Mouse (Mus musculus): ENCODE data around the gene Secisbp2l.

The Secisbp2l gene

DNA sequence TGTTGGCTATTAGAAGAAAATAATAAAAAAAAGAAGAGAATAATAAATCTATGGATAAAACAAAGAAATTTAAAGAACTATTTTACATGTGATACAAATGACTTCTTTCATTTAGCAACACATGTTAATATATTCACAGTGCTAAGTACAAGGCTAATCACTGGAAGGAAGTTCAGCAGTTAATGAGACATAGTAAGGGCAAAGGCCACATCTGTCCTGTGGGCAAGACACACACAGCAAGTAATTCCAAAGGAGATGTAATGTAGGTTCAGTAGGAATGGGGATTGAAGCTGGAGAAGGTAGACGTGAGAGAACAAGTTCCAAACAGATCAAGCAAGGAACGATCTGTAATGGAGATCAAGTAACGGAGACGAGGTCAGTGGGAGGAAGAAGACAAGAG, 1.7 kb upstream of the Secisbp2l start:
- DNase-seq (ENCODE audit: low read depth in 1 of 2, low spot score in 2 of 2), result no peak

DNA sequence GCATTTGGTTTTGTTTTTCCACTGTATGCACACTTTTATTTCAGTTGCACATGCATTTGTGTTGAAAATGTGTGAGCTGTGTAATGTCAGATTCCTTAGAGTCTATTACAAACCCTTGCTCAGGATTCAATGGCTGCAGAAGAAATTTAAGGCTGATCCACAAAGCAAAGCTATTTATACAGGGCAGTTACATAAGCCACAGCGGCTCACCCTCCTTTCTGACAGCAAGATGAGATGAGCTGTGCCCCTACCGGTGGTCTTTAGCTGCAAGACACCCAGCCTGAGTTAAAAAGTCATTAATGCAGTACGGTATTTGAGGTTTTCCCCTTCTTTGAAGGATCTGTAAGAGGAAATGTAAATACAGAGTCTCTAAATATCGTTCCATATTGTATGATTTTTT, 1.2 kb upstream of the Secisbp2l start:
- no peak for DNase-seq (ENCODE audit: low read depth in 1 of 2, low spot score in 2 of 2)

DNA sequence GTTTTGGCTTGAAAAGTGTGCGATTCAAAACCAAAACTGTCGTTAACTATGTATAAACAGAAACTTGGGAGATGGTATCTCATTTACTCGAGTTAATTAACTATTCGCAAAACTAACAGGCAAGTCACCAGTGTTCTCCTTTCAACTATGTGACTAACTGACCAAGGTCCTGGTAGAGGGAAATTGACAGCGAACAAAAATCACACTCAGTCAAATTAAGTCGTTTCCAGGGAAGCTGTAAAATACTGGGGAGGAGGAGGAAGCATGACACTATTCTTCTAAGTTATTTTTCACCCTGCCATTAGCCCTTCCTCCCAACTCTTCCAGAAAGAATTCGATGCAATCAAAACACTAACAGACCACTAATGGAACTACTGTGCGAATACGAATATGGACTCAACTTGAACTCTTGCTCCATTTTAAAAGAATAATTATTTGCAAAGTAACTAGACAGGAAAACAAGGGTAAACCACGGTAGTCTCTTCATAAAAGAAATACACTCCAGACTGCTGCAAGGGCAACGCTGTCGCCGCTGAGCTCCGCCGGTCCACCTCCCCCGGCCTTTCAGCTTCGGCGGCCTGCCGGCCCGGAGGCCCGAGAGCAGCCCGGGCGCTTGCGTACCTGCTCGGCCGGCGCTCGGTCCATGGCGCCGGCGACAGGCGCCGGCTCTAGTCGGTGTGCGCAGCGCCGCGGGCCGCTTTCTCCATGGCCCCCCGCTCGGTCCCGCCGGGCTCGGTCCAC, 522 bp downstream of the Secisbp2l start:
- DNase-seq (ENCODE audit: low read depth in 1 of 2, low spot score in 2 of 2), result no peak

DNA sequence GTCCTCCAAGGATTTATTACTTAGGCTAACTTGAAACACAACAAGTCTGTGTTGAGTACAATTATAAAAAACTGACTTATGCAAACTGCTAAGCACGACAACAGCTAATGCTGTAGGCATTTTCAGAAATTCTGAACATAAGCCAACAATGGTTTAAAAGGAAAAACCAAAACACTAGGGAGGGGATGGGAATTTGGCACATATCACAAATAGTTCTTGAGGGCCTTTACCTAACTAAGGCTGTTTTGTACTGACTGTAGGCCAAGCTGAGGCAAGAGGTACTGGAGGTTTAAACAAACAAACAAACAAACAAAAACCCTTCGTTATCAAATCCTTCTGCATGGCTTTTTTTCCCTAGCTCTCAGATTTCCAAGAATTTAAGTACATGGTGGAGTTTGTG, 1.7 kb downstream of the Secisbp2l start:
- no peak for DNase-seq (ENCODE audit: low read depth in 1 of 2, low spot score in 2 of 2)

DNA sequence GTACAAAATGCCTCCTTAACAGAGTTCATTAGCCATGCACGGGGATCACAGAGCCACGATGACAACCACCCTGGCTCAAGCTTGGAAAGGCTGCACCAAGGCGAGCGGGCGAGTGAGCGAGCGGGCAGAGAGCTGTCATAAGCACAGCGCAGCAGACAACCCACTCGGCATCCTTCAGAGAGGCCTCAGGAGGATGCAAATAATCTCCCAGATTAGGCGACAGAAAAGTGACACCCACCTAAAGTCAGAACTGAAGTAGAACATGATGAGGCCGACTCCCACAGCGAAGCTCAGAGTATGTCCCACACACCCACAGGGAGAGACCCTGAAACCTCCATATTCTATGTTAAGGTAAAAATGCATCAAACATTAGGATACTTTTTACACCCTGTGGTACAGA, 4.3 kb downstream of the Secisbp2l start:
- no peak for DNase-seq (ENCODE audit: low read depth in 1 of 2, low spot score in 2 of 2)

DNA sequence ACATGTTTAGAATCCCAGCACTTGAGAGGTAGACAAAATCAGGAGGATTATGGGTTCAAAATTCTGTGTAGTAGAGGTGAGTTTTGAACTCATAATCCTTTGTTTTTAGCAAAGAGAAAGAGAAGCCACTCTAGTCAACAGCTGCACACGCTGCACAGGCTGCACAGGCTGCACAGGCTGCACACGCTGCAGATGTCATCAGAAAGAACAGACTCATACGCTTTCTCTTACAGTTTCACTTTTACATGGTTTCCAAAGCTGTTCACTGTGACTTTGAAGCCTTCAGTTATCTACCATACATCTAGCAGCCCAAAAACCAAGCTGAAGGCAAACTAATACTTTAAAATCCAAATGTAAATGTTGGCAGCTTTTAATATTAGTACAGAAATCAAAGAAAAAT, 5.7 kb downstream of the Secisbp2l start:
- no peak for DNase-seq (ENCODE audit: low read depth in 1 of 2, low spot score in 2 of 2)

DNA sequence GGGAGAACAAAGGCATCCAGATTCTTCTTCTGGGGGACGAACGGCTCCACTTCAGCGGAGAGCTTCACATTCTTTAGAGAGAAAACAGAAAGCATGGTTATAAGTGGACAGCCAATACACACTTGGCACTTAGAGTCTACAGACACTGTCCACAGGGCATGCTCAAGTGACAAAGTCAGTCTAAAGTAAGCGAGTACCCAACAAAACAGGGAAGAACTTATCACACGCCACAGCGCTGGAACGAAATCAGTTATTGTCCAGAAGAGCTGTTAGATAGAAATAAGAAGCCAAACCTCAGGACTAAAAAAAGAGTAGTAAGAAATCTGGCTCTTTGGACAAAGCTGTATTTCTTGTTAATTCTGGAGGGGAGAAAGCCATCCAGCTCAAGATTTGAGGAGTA, 7.0 kb downstream of the Secisbp2l start:
- no peak for DNase-seq (ENCODE audit: low read depth in 1 of 2, low spot score in 2 of 2)

DNA sequence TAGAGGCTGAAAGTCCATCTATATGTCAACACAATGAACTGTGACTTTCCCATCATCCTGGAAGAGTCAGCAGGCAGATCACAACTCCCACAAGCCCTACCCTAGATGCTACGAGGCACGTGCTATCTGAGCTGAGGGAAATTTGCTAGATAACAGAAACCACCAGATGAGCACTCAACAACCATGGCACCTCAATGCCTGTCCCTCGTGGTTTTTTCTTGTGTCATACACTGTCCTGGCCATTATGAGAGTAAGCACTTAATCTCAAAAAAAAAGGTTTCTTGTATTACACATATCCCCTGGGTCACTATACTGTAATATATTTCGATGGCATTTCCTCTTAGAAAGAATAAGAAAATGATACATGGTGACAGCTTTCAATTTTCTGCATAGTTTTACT, 7.8 kb downstream of the Secisbp2l start:
- DNase-seq (ENCODE audit: low read depth in 1 of 2, low spot score in 2 of 2), result no peak

DNA sequence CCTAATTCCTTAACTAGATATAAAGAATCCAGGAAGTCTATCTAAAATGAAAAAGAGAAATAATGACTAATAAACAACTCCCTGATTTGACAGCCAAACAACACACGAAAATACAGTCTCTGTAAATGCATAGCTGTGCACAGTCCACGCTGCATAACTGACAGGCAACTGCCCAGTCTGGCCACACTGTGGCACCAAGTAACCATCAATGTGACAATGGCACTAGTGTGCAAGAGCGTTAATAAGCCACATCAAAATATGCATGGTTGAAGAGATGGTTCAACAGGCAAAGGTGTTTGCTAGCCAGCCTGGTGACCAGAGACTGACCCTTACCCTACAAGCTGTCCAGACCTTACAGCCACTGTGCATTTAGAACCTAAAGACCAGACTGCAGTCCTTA, 17.6 kb downstream of the Secisbp2l start:
- DNase-seq (ENCODE audit: low read depth in 1 of 2, low spot score in 2 of 2), result no peak

DNA sequence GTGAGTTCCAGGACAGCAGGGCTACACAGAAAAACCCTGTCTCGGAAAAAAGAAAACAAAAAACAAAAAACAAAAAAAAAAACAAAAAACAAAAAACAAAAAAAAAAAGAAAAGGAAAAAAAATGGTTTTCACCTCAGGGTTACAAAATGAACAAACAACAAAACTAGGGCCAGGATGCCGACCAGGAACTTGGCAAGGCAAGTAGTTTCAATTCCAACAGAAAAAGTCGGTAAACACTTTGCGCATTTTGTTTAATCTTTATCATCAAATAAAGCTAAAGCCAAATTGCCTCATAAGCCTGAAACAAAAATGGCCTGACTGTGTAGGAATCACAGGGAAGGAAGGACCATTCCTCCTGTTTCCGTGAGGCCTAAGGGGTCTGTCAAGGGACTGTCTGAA, 18.1 kb downstream of the Secisbp2l start:
- DNase-seq (ENCODE audit: low read depth in 1 of 2, low spot score in 2 of 2), result no peak

DNA sequence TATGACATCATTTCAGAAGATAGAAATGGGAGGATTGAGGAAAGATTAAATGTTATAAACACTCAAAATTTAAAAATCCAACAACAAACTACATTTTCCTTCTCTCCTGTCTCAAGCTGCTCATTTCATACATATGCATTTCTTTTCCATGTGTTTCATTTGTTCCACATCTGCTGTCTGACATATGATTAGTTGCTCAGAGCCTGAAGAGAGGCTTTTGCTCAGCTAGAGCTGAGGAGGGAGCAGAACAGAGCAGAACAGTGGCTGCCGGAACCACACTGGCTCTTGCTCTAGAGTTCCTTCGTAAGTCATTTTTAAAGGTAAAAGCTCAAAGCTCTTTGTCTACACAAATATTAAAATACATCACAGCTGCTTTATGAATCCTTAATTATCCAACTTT, 33.3 kb downstream of the Secisbp2l start:
- DNase-seq (ENCODE audit: low read depth in 1 of 2, low spot score in 2 of 2), result no peak

DNA sequence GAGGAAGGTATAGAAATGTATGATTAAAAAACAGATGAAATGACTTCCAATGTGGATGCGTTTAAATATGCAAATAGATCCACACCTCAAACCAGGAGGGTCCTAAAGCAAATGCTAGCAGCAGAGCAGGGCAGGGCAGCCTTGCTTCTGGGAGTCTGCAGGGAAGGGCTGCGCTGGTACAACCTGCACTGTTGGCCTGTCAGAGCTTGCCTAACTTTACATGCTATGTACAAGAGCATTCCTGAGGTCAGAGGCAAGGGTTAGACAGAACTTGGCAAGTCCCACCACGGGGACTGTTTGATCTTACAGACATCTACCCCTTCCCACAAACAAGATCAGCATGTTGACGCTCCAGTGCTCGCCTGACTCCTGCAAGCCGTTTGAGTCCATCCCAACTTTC, 43.3 kb downstream of the Secisbp2l start:
- DNase-seq (ENCODE audit: low read depth in 1 of 2, low spot score in 2 of 2), result no peak

DNA sequence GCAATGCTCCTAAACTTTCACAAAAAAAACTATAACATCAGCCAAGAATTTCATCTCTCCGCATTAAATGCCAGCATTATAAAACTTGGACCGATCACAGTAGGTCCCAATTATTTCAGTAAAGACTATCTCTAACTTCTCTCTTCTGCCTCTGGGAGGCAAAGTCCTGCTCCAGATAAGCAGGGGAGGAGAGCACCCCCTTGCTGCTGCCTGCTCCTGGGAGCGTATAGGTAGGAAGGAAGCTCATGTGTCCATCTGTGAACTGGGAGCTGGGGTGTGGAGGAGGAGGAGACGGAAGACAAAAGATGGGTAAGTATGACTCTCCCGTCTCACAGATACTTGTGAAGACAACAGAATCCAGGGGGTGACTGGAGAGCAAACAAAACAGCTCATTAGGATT, 44.0 kb downstream of the Secisbp2l start:
- DNase-seq (ENCODE audit: low read depth in 1 of 2, low spot score in 2 of 2), result no peak

DNA sequence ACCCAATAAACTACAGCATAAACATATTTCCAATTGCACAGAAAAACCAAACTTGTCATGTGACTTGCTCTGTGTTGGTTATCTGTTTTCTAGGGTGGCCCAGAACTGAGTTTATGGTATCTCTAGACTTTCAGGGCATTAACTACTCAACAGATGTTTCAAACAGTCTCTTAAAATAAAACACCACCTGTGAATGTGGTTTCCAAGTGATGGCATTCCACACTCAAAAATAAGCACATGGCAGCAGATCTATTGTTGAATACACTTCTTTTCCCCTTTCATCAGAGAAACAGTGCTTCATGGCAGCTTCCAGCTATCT, 46.7 kb downstream of the Secisbp2l start:
- DNase-seq (ENCODE audit: low read depth in 1 of 2, low spot score in 2 of 2), result no peak

DNA sequence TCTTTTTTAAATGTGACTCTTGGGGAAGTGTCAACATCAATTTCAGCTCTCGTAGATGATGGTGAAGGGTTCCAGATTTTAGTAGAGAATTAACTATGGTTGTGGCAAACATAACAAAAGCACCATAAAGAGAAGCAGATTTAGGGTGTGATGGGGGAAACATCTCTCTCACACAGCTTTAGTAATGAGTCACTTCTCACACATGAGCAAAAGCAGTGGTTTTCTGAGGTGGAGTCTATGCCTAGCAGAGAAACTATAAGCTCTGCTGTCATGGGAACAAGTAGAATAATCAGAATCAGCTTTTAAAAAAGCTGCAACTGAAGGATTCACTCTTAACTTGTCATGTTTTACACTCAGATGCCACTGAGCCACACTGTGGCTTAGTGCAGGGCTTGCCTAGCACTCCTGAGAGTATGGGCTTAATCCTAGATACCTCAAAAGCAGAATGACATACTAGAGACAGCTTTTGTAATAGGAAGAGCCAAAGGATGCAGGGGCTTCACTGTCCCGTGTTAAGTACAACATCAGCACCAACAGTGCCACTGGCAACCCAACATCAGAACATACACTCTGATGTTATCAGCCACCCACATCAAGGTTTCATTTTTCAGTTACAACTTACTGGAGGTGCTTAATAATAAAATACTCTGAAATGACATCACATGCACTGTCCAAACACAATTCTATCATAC, 47.2 kb downstream of the Secisbp2l start:
- DNase-seq (ENCODE audit: low read depth in 1 of 2, low spot score in 2 of 2), result no peak

DNA sequence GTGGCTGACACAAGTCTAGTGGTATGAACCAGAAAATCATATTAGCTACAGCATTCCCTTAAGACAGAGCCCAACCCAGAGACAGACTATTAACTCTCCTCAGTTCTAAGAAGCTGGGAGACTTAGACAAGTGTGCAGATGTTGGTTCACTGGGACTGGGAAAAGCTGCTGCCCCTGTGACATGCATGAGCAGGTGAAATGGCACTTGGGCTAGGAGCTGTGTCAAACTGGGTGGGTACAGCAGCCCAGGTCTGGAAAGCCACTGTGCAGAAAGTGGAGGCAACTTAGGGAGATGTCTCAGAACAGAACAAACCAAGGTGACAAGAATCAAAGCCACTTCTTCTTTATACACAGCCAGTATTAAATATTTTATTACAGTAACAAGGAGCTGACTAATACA, 47.9 kb downstream of the Secisbp2l start:
- DNase-seq (ENCODE audit: low read depth in 1 of 2, low spot score in 2 of 2), result no peak

DNA sequence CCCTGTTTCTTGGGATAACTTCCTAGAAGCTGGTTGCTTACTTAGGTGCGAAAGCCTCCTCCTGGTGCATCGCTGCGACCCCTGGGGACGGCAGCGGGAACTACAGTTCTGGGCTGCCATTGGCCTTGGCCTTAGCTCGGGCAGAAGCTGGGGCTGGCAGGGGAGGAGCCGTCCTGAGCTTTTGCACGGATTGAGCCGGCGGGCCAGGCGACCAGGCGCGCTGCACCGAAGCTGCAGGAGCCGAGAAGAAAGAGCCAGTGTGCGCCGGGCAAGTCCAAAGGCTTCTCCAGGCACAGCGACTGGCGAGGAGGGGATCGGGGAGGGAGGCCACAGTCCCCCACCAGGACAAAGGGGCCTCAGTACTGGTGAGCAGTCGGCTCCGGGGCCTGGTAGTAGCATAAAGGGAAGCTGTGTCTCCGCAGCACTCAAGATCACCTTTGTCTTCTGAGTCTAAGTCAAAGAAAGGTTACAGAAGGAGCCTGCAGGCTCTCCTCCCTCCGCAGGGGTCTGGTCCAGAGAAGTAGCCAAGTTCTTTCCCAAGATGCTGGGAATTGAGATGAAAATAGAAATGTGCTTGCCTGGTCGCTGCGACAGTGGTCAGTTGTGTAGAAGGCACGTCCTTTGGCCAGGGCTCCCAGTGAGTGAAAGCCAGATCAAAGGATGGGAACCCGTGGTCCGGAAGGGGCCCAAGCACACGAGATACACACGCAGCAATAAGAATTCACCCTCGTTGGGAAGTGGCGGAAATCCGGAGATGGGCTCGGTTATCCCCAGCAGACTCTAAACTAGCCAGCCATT, 50.7 kb downstream of the Secisbp2l start:
- peak; percentile 47 to 69 for DNase-seq (ENCODE audit: low read depth in 1 of 2, low spot score in 2 of 2)

DNA sequence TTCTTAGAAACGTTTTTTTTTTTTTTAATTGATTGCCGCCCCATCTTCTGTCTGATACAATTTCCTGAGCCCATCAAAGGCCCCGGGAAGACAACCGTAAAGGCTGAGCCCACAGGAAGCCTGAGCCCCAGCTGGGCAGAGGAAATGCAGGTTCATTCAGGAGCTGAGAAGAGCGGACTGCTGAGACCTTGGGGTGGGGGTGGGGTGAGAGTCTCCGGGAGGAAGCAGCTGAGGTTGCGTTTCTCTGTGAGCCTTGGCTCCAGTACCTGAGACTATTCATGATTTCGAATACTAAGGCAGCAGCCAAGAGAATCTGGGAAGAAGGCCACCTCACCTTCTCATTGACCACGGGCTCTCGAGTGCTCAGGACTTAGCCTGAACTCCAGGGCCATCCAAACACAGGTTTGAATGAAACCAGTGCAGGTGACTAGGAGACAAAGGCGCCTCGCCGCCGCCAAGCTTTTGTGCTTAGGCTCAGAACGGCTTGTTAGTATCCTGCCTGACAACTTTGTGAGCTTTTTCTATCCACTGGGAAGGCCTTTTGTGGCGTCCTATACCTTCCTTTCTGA, 58.0 kb downstream of the Secisbp2l start:
- DNase-seq (ENCODE audit: low read depth in 1 of 2, low spot score in 2 of 2), result no peak

DNA sequence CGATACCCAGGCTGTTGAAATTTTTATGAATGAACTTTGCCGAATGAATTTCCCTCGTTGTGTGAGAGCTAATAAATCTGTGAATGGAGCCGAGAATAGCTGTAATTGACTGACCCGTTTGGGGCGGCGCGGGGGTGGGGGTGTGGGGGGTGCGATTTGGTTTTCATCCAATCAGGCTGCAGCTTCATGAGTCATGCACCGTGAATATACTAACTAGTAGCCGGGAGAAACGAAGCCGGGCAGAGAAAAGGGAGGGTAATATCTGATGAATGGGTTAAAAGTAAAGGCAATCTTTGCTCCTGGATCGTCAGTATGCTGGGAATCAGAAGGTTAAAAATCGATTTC, 58.6 kb downstream of the Secisbp2l start, which contains the start of gene Shc4:
Shc4 (minus strand) TSS at position 63 of the 345 bp plus-strand sequence.
- no peak for DNase-seq (ENCODE audit: low read depth in 1 of 2, low spot score in 2 of 2)

DNA sequence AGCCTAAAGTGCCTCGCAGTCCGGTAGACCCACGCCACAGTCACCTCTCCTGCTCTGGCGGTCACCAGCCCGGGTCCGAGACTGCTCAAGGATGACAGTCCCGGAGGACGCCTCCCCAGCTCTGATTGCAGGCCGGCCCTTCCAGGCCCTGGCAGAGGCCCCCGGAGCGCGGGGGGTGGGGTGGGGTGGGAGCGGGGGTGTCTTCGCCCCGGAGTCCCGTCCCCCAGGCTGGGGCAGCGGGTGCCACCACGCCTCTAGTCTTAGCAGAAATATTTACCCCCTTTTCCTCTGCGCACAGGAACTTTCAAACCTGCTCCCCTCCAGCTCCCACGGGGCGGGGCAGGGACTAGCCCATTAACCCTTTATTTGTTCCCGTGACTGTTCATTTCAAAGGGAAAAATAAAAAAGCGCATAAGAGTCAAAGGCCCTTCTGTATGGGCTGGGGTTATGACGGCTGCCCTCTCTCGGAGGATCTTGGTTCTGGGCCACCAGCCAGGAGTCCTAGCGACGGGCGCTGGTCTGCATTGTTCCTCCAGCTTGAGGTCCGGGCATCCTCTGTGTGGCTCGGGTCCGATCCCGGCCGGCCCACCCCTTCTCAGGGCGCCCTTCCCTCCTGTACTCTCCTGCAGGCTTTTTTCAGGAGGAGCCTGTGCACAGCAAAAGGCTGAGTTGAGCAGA, 59.1 kb downstream of the Secisbp2l start:
- no peak for DNase-seq (ENCODE audit: low read depth in 1 of 2, low spot score in 2 of 2)

DNA sequence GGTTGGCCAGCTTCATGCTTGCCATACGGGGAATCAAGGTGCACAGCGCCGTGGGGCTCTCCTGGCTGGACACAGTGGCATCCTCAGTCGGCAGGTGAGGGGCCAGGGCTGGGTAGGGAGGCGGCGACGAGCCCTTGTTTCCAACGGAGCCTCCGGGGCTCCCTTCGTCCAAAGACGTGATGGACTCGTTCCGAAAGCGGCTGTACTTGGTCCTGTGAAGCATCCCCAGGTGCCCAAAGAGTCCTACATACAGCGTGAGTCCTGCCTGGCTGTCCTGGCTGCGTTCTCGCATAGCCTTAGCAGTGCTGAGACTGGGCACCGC, 59.6 kb downstream of the Secisbp2l start:
- DNase-seq (ENCODE audit: low read depth in 1 of 2, low spot score in 2 of 2), result no peak

DNA sequence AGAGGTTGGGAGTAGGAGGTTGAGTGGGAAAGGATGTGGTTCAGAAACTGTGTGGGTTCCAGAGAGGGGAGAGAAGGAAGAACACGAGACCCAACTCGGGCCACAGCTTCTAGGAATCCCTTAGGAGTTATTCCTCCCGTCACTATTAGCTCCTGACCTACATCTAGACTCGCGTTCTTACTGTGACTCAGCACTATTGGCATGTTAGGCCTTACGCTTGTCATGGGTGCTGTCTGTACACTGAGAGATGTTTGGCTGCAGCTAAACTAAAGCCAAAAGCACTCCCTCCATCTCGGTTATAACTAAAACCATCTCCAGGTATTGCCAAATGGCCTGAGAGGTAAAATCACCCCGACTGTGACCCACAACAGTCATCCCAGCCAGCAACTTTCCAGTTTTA, 66.1 kb downstream of the Secisbp2l start:
- DNase-seq (ENCODE audit: low read depth in 1 of 2, low spot score in 2 of 2), result no peak

Measured in monocyte, adult 2 months (primary cell).